8 mouse cellular contexts compared by ENCODE assay signal in genomic region chr2:60123911-60124647, GRCm38 (mm10).
DNase-seq lines count a peak whose midpoint lies in the region; ATAC-seq and TF ChIP-seq lines count a peak whose summit lies in the region.

No protein-coding gene starts in this region.

- H3K9me3 ChIP-seq in kidney, postnatal 0 days (replicated peaks; ENCODE audit: low read length), result no peaks in the 10 kb centered on the region
- no peaks in the 10 kb centered on the region for H3K9me3 ChIP-seq in hindbrain, embryonic 14.5 days (ENCODE audit: control insufficient read depth, low read length)
- no peaks in the 10 kb centered on the region for H3K9me3 ChIP-seq in midbrain, embryonic 16.5 days (replicated peaks; ENCODE audit: control insufficient read depth, low read length, poor library complexity, severe bottlenecking)

- WGBS in kidney, postnatal 0 days, result 4% methylated on average over 13 of the region's 13 CpGs
- WGBS in hindbrain, embryonic 14.5 days, result 5% methylated on average over 13 of the region's 13 CpGs
- 3% methylated on average over 13 of the region's 13 CpGs for WGBS in midbrain, embryonic 16.5 days

- peak overlapping the region; percentile 96 for H3K27ac ChIP-seq in kidney, postnatal 0 days
- peak overlapping the region; percentile 99 for H3K27ac ChIP-seq in brown adipose tissue, adult 24 weeks (replicated peaks; ENCODE audit: low read depth, low read length)
- peak overlapping the region; percentile 99 for H3K27ac ChIP-seq in hindbrain, embryonic 14.5 days
- peak overlapping the region; percentile 99 for H3K27ac ChIP-seq in midbrain, embryonic 16.5 days (ENCODE audit: low read length)

- TF ChIP-seq CTCF in kidney, postnatal 0 days (IDR thresholded peaks at IDR 0.05; ENCODE audit: low read depth), result no peak

- H3K4me2 ChIP-seq in kidney, postnatal 0 days (ENCODE audit: low read length), result peak overlapping the region; percentile 65
- H3K4me2 ChIP-seq in hindbrain, embryonic 14.5 days (replicated peaks), result peak overlapping the region; percentile 69
- peak overlapping the region; percentile 74 for H3K4me2 ChIP-seq in midbrain, embryonic 16.5 days (ENCODE audit: low read length)

- DNase-seq in kidney, postnatal 0 days (ENCODE audit: low spot score), result no peak
- DNase-seq in kidney, postnatal 25 days, result no peak
- peak; percentile 55 for DNase-seq in hindbrain, embryonic 14.5 days (ENCODE audit: low spot score)
- no peak for DNase-seq in thymus, postnatal 25 days
- DNase-seq in thymus, postnatal 0 days (ENCODE audit: low spot score), result no peak
- DNase-seq in spleen, adult 18-20 months, result no peak

- H3K27me3 ChIP-seq in kidney, postnatal 0 days (ENCODE audit: insufficient read depth, low read length), result no peaks in the 10 kb centered on the region
- no peaks in the 10 kb centered on the region for H3K27me3 ChIP-seq in hindbrain, embryonic 14.5 days (ENCODE audit: control insufficient read depth, insufficient read depth, low read length)
- H3K27me3 ChIP-seq in midbrain, embryonic 16.5 days (ENCODE audit: control insufficient read depth, insufficient read depth, low read depth, low read length), result no peaks in the 10 kb centered on the region

- ATAC-seq in kidney, postnatal 0 days (replicated peaks; ENCODE audit: low FRiP score, low read depth), result no peak
- no peak for ATAC-seq in hindbrain, embryonic 14.5 days (ENCODE audit: low FRiP score)
- ATAC-seq in midbrain, embryonic 16.5 days, result no peak

- H3K9ac ChIP-seq in kidney, postnatal 0 days (ENCODE audit: low read depth, low read length), result peak overlapping the region; percentile 94
- H3K9ac ChIP-seq in hindbrain, embryonic 14.5 days, result peak overlapping the region; percentile 97
- peak overlapping the region; percentile 97 for H3K9ac ChIP-seq in midbrain, embryonic 16.5 days (ENCODE audit: low read depth, low read length)

- H3K4me1 ChIP-seq in kidney, postnatal 0 days (replicated peaks; ENCODE audit: insufficient read depth, low read length), result peaks cover 9% of the 10 kb centered on the region; the same call in 1 of the 2 replicates
- H3K4me1 ChIP-seq in brown adipose tissue, adult 24 weeks (ENCODE audit: control insufficient read depth, insufficient read depth, insufficient read length, low read length), result peaks cover 6% of the 10 kb centered on the region
- peaks cover 40% of the 10 kb centered on the region for H3K4me1 ChIP-seq in hindbrain, embryonic 14.5 days (replicated peaks; ENCODE audit: control insufficient read depth, insufficient read depth, low read length)
- H3K4me1 ChIP-seq in midbrain, embryonic 16.5 days (ENCODE audit: control insufficient read depth, insufficient read depth, low read length), result peaks cover 19% of the 10 kb centered on the region

- peak overlapping the region; percentile 63 for H3K4me3 ChIP-seq in kidney, postnatal 0 days (replicated peaks; ENCODE audit: low read depth, low read length)
- H3K4me3 ChIP-seq in brown adipose tissue, adult 24 weeks (ENCODE audit: insufficient read depth, low read depth, low read length), result peak overlapping the region; percentile 97
- H3K4me3 ChIP-seq in hindbrain, embryonic 14.5 days (replicated peaks; ENCODE audit: low read length), result peak overlapping the region; percentile 95
- peak overlapping the region; percentile 72 for H3K4me3 ChIP-seq in midbrain, embryonic 16.5 days (ENCODE audit: low read depth, low read length)

- no peaks in the 10 kb centered on the region for H3K36me3 ChIP-seq in kidney, postnatal 0 days (ENCODE audit: insufficient read depth, low read length)
- no peaks in the 10 kb centered on the region for H3K36me3 ChIP-seq in hindbrain, embryonic 14.5 days (replicated peaks; ENCODE audit: control insufficient read depth, insufficient read depth)
- H3K36me3 ChIP-seq in midbrain, embryonic 16.5 days (ENCODE audit: control insufficient read depth, insufficient read depth, low read length), result no peaks in the 10 kb centered on the region
